Mouse (Mus musculus): ENCODE measurements around the gene Wfs1.

DNA sequence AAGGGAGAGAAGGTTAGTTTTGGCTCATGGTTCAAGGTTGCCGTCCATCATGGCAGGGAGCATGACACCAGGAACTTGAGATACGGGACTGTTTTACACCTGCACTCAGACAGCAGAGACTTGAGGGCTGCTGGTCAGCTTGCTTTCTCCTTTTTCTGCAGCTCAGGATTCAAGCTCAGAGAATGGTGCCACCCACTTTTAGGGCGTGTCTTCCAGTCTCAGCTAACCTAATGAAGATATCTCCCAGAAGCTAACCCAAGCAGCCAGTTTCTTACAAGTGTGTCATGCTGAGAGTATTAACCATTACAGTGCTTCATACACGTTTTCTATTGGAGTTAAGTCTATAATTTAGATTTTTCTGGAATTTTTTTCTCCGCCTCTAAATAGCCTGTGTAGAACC, 44.5 kb downstream of the Wfs1 start:
- TF ChIP-seq TAL1 (IDR thresholded peaks at IDR 0.05; ENCODE audit: low read length) = no peak
- no peak for TF ChIP-seq GATA1 (IDR thresholded peaks at IDR 0.05; ENCODE audit: low read length)

All from erythroblast, embryonic 14.5 days (primary cell).